Mouse (Mus musculus): Measurements from ENCODE around the gene Chrna3. TPM values are rescaled to one million over a fixed set of nuclear protein-coding genes. Genes with fewer than 3 reads are reported as not detected.

The Chrna3 gene
- polyA plus RNA-seq, 1 experiment from 2014 or later, result 17.7 TPM

- Histone ChIP-seq H3K4me2 (ENCODE audit: low read length) (no peak overlapping the region), H3K9ac (replicated peaks; ENCODE audit: low read length) (no peak overlapping the region), H3K4me1 (ENCODE audit: control insufficient read depth, insufficient read depth, low read length) (0 out of 2 replicates have a peak, but pooled peaks cover 14% of the 10 kb centered on the region), H3K27me3 (ENCODE audit: control insufficient read depth, insufficient read depth, low read length) (peaks cover 26% of the 10 kb centered on the region), H3K9me3 (ENCODE audit: control insufficient read depth, low read length) (no peaks in the 10 kb centered on the region), H3K27ac (replicated peaks; ENCODE audit: low read depth, low read length) (no peak overlapping the region), H3K36me3 (ENCODE audit: control insufficient read depth, insufficient read depth, low read length) (0 out of 2 replicates have a peak, but pooled peaks cover 2% of the 10 kb centered on the region), H3K4me3 (replicated peaks; ENCODE audit: low read depth, low read length) (no peak overlapping the region)
- WGBS, result 80% methylated on average over 5 of the region's 5 CpGs
- DNase-seq, result no peak
- no peak for ATAC-seq (ENCODE audit: low FRiP score, low TSS enrichment)
Measured at GRCm38 (mm10) chr9:55023326-55023725, 3.0 kb downstream of the Chrna3 start.

GRCm38 (mm10) chr9:55016926-55017325, 9.4 kb downstream of the Chrna3 start:
- ATAC-seq (ENCODE audit: low FRiP score, low TSS enrichment) (no peak), DNase-seq (no peak)
- no peak overlapping the region for H3K4me3 ChIP-seq (replicated peaks; ENCODE audit: low read depth, low read length)
- no peak overlapping the region for H3K27ac ChIP-seq (replicated peaks; ENCODE audit: low read depth, low read length)
- no peak overlapping the region for H3K9ac ChIP-seq (replicated peaks; ENCODE audit: low read length)
- H3K27me3 ChIP-seq (ENCODE audit: control insufficient read depth, insufficient read depth, low read length), result no peaks in the 10 kb centered on the region
- no peaks in the 10 kb centered on the region for H3K4me1 ChIP-seq (ENCODE audit: control insufficient read depth, insufficient read depth, low read length)
- H3K36me3 ChIP-seq (ENCODE audit: control insufficient read depth, insufficient read depth, low read length), result peaks cover 10% of the 10 kb centered on the region
- WGBS, result 88% methylated on average over 3 of the region's 3 CpGs
- H3K4me2 ChIP-seq (ENCODE audit: low read length), result no peak overlapping the region
- H3K9me3 ChIP-seq (ENCODE audit: control insufficient read depth, low read length), result no peaks in the 10 kb centered on the region

- H3K36me3 ChIP-seq (ENCODE audit: control insufficient read depth, insufficient read depth, low read length), result peaks cover 6% of the 10 kb centered on the region
- no peak overlapping the region for H3K27ac ChIP-seq (replicated peaks; ENCODE audit: low read depth, low read length)
- WGBS, result 55% methylated on average over 6 of the region's 6 CpGs
- no peak for DNase-seq
- H3K4me1 ChIP-seq (ENCODE audit: control insufficient read depth, insufficient read depth, low read length), result no peaks in the 10 kb centered on the region
- H3K4me3 ChIP-seq (replicated peaks; ENCODE audit: low read depth, low read length), result no peak overlapping the region
- H3K9ac ChIP-seq (replicated peaks; ENCODE audit: low read length), result no peak overlapping the region
- no peak overlapping the region for H3K4me2 ChIP-seq (ENCODE audit: low read length)
- no peaks in the 10 kb centered on the region for H3K27me3 ChIP-seq (ENCODE audit: control insufficient read depth, insufficient read depth, low read length)
- ATAC-seq (ENCODE audit: low FRiP score, low TSS enrichment), result no peak
- no peaks in the 10 kb centered on the region for H3K9me3 ChIP-seq (ENCODE audit: control insufficient read depth, low read length)
Measured at GRCm38 (mm10) chr9:55010588-55011350, 15.6 kb downstream of the Chrna3 start.

- Histone ChIP-seq H3K4me2 (ENCODE audit: low read length) (no peak overlapping the region), H3K27ac (replicated peaks; ENCODE audit: low read depth, low read length) (no peak overlapping the region), H3K9ac (replicated peaks; ENCODE audit: low read length) (no peak overlapping the region), H3K27me3 (ENCODE audit: control insufficient read depth, insufficient read depth, low read length) (no peaks in the 10 kb centered on the region), H3K9me3 (ENCODE audit: control insufficient read depth, low read length) (no peaks in the 10 kb centered on the region), H3K4me1 (ENCODE audit: control insufficient read depth, insufficient read depth, low read length) (no peaks in the 10 kb centered on the region), H3K36me3 (ENCODE audit: control insufficient read depth, insufficient read depth, low read length) (no peaks in the 10 kb centered on the region), H3K4me3 (replicated peaks; ENCODE audit: low read depth, low read length) (no peak overlapping the region)
- WGBS, result 90% methylated on average over 2 of the region's 2 CpGs
- ATAC-seq (ENCODE audit: low FRiP score, low TSS enrichment), result no peak
- no peak for DNase-seq
Measured at GRCm38 (mm10) chr9:55009692-55010091, 16.7 kb downstream of the Chrna3 start.

- Histone ChIP-seq H3K4me2 (ENCODE audit: low read length) (no peak overlapping the region), H3K27ac (replicated peaks; ENCODE audit: low read depth, low read length) (no peak overlapping the region), H3K4me3 (replicated peaks; ENCODE audit: low read depth, low read length) (no peak overlapping the region), H3K9me3 (ENCODE audit: control insufficient read depth, low read length) (no peaks in the 10 kb centered on the region), H3K4me1 (ENCODE audit: control insufficient read depth, insufficient read depth, low read length) (no peaks in the 10 kb centered on the region), H3K36me3 (ENCODE audit: control insufficient read depth, insufficient read depth, low read length) (no peaks in the 10 kb centered on the region), H3K27me3 (ENCODE audit: control insufficient read depth, insufficient read depth, low read length) (no peaks in the 10 kb centered on the region), H3K9ac (replicated peaks; ENCODE audit: low read length) (no peak overlapping the region)
- WGBS, result 73% methylated on average over 4 of the region's 4 CpGs
- DNase-seq (peak; percentile 39), ATAC-seq (ENCODE audit: low FRiP score, low TSS enrichment) (no peak)
Measured at GRCm38 (mm10) chr9:55003609-55004008, 22.8 kb downstream of the Chrna3 start.

GRCm38 (mm10) chr9:54995645-54996044, 30.7 kb downstream of the Chrna3 start:
- no peak overlapping the region for H3K9ac ChIP-seq (replicated peaks; ENCODE audit: low read length)
- no peaks in the 10 kb centered on the region for H3K9me3 ChIP-seq (ENCODE audit: control insufficient read depth, low read length)
- DNase-seq, result no peak
- no peaks in the 10 kb centered on the region for H3K36me3 ChIP-seq (ENCODE audit: control insufficient read depth, insufficient read depth, low read length)
- no peaks in the 10 kb centered on the region for H3K27me3 ChIP-seq (ENCODE audit: control insufficient read depth, insufficient read depth, low read length)
- H3K4me3 ChIP-seq (replicated peaks; ENCODE audit: low read depth, low read length), result no peak overlapping the region
- no peaks in the 10 kb centered on the region for H3K4me1 ChIP-seq (ENCODE audit: control insufficient read depth, insufficient read depth, low read length)
- 87% methylated on average over 3 of the region's 3 CpGs for WGBS
- ATAC-seq (ENCODE audit: low FRiP score, low TSS enrichment), result no peak
- H3K27ac ChIP-seq (replicated peaks; ENCODE audit: low read depth, low read length), result no peak overlapping the region
- no peak overlapping the region for H3K4me2 ChIP-seq (ENCODE audit: low read length)

- ATAC-seq (ENCODE audit: low FRiP score, low TSS enrichment) (no peak), DNase-seq (no peak)
- Histone ChIP-seq H3K9me3 (ENCODE audit: control insufficient read depth, low read length) (no peaks in the 10 kb centered on the region), H3K4me3 (replicated peaks; ENCODE audit: low read depth, low read length) (no peak overlapping the region), H3K4me2 (ENCODE audit: low read length) (no peak overlapping the region), H3K27me3 (ENCODE audit: control insufficient read depth, insufficient read depth, low read length) (no peaks in the 10 kb centered on the region), H3K36me3 (ENCODE audit: control insufficient read depth, insufficient read depth, low read length) (no peaks in the 10 kb centered on the region), H3K4me1 (ENCODE audit: control insufficient read depth, insufficient read depth, low read length) (no peaks in the 10 kb centered on the region), H3K9ac (replicated peaks; ENCODE audit: low read length) (no peak overlapping the region), H3K27ac (replicated peaks; ENCODE audit: low read depth, low read length) (no peak overlapping the region)
- WGBS, result 51% methylated on average over 3 of the region's 3 CpGs
Measured at GRCm38 (mm10) chr9:54994381-54994780, 32.0 kb downstream of the Chrna3 start.

GRCm38 (mm10) chr9:54990362-54990761, 36.0 kb downstream of the Chrna3 start:
- DNase-seq, result no peak
- H3K4me3 ChIP-seq (replicated peaks; ENCODE audit: low read depth, low read length), result no peak overlapping the region
- H3K9ac ChIP-seq (replicated peaks; ENCODE audit: low read length), result no peak overlapping the region
- no peaks in the 10 kb centered on the region for H3K4me1 ChIP-seq (ENCODE audit: control insufficient read depth, insufficient read depth, low read length)
- WGBS, result 84% methylated on average over 3 of the region's 3 CpGs
- no peak overlapping the region for H3K27ac ChIP-seq (replicated peaks; ENCODE audit: low read depth, low read length)
- ATAC-seq (ENCODE audit: low FRiP score, low TSS enrichment), result no peak
- no peaks in the 10 kb centered on the region for H3K27me3 ChIP-seq (ENCODE audit: control insufficient read depth, insufficient read depth, low read length)
- no peaks in the 10 kb centered on the region for H3K36me3 ChIP-seq (ENCODE audit: control insufficient read depth, insufficient read depth, low read length)
- no peak overlapping the region for H3K4me2 ChIP-seq (ENCODE audit: low read length)
- no peaks in the 10 kb centered on the region for H3K9me3 ChIP-seq (ENCODE audit: control insufficient read depth, low read length)

- Histone ChIP-seq H3K4me2 (ENCODE audit: low read length) (peak overlapping the region; percentile 80), H3K4me1 (ENCODE audit: control insufficient read depth, insufficient read depth, low read length) (peaks cover 13% of the 10 kb centered on the region; the same call in 1 of the 2 replicates), H3K4me3 (replicated peaks; ENCODE audit: low read depth, low read length) (peak overlapping the region; percentile 50), H3K9me3 (ENCODE audit: control insufficient read depth, low read length) (no peaks in the 10 kb centered on the region), H3K9ac (replicated peaks; ENCODE audit: low read length) (no peak overlapping the region), H3K36me3 (ENCODE audit: control insufficient read depth, insufficient read depth, low read length) (no peaks in the 10 kb centered on the region), H3K27ac (replicated peaks; ENCODE audit: low read depth, low read length) (no peak overlapping the region), H3K27me3 (ENCODE audit: control insufficient read depth, insufficient read depth, low read length) (peaks cover 29% of the 10 kb centered on the region)
- ATAC-seq (ENCODE audit: low FRiP score, low TSS enrichment) (no peak), DNase-seq (peak; percentile 10)
- 5% methylated on average over 7 of the region's 7 CpGs for WGBS
Measured at GRCm38 (mm10) chr9:54982401-54982800, 44.0 kb downstream of the Chrna3 start.

Data from midbrain, embryonic 14.5 days (tissue).